ENCODE assay signal across 38 mouse cellular contexts in genomic region chr5:143930656-143931055, GRCm38 (mm10). TPM values are rescaled to one million over a fixed set of nuclear protein-coding genes. Genes with fewer than 3 reads are reported as not detected.
"Had no signal": no experiment of that assay in that cellular context is flagged by ENCODE, and none has a peak within 500 bp of the region (broad histone marks: within the 10 kb centered on the region; RNA-seq: fewer than 3 reads in every experiment).

No protein-coding gene starts in this region.

- H3K27ac ChIP-seq: heart, embryonic 13.5 days; heart, embryonic 15.5 days; hindbrain, embryonic 10.5 days; hindbrain, embryonic 12.5 days; hindbrain, embryonic 13.5 days; hindbrain, embryonic 14.5 days; hindbrain, embryonic 15.5 days; hindbrain, postnatal 0 days; intestine, embryonic 15.5 days; kidney, embryonic 15.5 days; kidney, postnatal 0 days; layer of hippocampus, adult 2 months; left cerebral cortex, adult 2 months had no signal

- H3K27me3 ChIP-seq: heart, embryonic 12.5 days; heart, embryonic 13.5 days; heart, embryonic 15.5 days; hindbrain, embryonic 12.5 days; hindbrain, embryonic 13.5 days; hindbrain, embryonic 15.5 days; intestine, embryonic 15.5 days; kidney, embryonic 15.5 days had no signal

- H3K4me1 ChIP-seq: heart, embryonic 13.5 days; heart, embryonic 15.5 days; hindbrain, embryonic 12.5 days; hindbrain, embryonic 15.5 days had no signal

- H3K4me3 ChIP-seq: heart, embryonic 12.5 days; heart, embryonic 13.5 days; heart, embryonic 15.5 days; hindbrain, embryonic 10.5 days; hindbrain, embryonic 12.5 days; hindbrain, embryonic 13.5 days; hindbrain, embryonic 15.5 days; intestine, embryonic 15.5 days; kidney, embryonic 15.5 days; layer of hippocampus, adult 2 months; left cerebral cortex, adult 2 months had no signal

- H3K9me3 ChIP-seq: heart, embryonic 12.5 days; heart, embryonic 13.5 days; heart, embryonic 15.5 days; hindbrain, embryonic 10.5 days; hindbrain, embryonic 12.5 days; hindbrain, embryonic 13.5 days; hindbrain, embryonic 15.5 days; intestine, embryonic 15.5 days; kidney, embryonic 15.5 days had no signal

- DNase-seq: heart, postnatal 14 days; heart, postnatal 36 days; kidney, adult 11 months; kidney, adult 18-20 months; kidney, adult 2 months; kidney, adult 8-10 months; kidney, adult 9 months; kidney, postnatal 10 days; kidney, postnatal 14 days; kidney, postnatal 25 days; kidney, postnatal 36 days; kidney, postnatal 4 days; layer of hippocampus, adult 9-11 months; layer of hippocampus, postnatal 36 days had no signal

RNA-seq across cellular contexts. Expression of gene Rsph10b, which starts 2.2 kb away (rescaled TPM):
- total RNA-seq: hematopoietic stem cell, adult 5-6 weeks had no signal

RNA-seq across cellular contexts. Expression of gene Gm42421, which starts 2.7 kb away (rescaled TPM):
- total RNA-seq: heart, postnatal 25 days; heart, postnatal 36 days; hematopoietic stem cell, adult 5-6 weeks had no signal
- polyA plus RNA-seq: heart, embryonic 16.5 days; kidney, adult 2 months; kidney, embryonic 16.5 days; large intestine, adult 2 months had no signal

RNA-seq across cellular contexts. Expression of gene Ankrd61, which starts 33.2 kb away (rescaled TPM):
- total RNA-seq: heart, postnatal 14 days; heart, postnatal 25 days; heart, postnatal 36 days; hindbrain, postnatal 0 days; layer of hippocampus, adult 18-20 months; layer of hippocampus, adult 8-10 months; layer of hippocampus, postnatal 36 days; left cerebral cortex, adult 18-20 months; left cerebral cortex, adult 2 months had no signal
- polyA plus RNA-seq: heart, embryonic 14.5 days; intestine, postnatal 0 days had no signal
